Mouse (Mus musculus): ENCODE data around the gene Vps45.
A peak's percentile ranks its signal among the peaks of the same experiment; 100 is the strongest.
"Not testable (repeated sequence)": the region's sequence is repeated elsewhere in the genome, so short reads cannot be mapped to it uniquely, and the experiment has no call there.

Gene Vps45

GRCm38 (mm10) chr3:95972251-95972872, 85.9 kb downstream of the Vps45 start:
- DNase-seq (ENCODE audit: low spot score): no peak

- not testable (repeated sequence) for DNase-seq (ENCODE audit: low spot score)
These were observed 87.6 kb downstream of the Vps45 start for GRCm38 (mm10) chr3:95970661-95971060.

- DNase-seq (ENCODE audit: low spot score): no peak
These were observed 89.0 kb downstream of the Vps45 start for GRCm38 (mm10) chr3:95969277-95969676.

DNA sequence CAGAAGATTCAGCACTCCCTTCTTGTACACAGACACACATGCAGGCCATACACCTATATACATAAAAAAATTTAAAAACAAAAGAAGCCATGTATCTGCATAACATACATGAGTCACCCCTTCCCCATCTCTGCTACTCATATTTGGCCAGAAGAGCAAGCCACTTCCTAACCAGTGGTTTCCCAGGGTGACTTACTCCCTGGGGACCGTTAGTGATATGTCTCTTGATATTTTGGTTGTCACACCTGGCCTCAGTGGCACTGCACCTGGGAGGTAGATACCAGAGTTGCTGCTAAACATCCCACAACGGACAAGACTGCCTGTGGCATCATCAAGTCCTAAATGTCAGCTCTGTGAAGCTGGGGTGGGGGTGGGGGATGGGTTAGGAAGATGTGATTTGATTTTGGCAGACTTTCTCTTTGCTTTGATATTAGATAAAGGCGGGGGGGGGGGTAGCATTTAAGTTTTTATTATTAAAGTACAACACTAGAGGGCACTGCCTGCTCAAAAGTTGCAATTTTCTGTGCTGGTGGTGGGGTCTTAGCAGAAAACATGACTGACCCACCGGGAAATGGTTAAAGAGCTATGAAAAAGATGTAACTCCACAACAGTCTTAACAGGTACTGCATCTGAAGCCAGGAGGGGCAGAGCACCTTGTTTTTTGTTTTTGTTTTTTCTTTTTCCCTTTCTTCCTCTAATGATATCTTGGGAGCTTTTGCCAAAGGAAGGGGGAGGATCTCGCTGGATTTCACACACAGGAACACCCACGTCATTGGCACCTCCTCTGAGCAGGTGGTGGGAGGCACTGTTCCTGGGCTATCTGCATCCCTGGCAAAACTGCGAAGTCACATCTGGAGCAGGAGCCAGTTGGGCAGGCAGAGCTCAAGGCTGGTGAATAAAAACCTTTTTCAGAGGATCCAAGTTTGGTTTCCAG, 92.5 kb downstream of the Vps45 start:
- DNase-seq (ENCODE audit: low spot score): peak; percentile 39

DNA sequence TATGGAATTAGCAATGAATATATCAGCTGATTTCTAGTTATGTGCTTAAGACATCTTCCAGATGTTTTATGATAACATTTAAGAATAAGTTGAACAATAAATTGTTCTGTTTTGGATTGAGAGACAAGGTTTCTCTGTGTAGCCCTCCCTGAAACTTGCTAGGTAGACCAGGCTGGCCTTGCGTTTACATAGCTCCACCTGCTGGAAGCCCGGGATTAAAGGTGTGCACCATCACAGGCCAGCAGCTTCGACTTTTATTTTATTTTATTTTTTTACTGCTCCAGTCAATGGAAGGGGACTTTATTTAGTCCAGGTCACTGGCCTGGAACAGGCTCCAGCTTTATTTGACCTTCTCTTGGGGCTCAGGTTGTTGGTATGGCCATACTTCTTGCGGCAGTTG, 94.6 kb downstream of the Vps45 start:
- peak; percentile 45 for DNase-seq (ENCODE audit: low spot score)

DNA sequence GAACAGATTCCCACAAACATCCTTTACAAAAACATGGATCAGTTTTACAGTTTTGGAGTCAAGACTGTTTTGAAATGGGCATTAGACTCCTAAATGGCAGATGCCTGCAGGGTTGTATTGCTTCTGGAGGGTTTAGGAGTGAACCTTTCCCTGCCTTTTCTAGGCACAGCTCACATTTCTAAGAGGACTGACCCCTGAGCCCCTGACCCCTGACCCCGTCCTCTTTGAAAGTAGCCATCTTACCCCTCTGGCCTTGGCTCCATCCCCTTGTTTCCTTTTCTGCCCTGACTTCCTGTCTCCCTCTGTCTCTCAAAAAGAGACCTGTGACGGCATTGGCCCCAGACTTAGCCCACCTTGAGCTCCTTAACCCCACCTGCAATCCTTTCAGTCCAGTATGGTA, 95.0 kb downstream of the Vps45 start:
- DNase-seq (ENCODE audit: low spot score): no peak

DNA sequence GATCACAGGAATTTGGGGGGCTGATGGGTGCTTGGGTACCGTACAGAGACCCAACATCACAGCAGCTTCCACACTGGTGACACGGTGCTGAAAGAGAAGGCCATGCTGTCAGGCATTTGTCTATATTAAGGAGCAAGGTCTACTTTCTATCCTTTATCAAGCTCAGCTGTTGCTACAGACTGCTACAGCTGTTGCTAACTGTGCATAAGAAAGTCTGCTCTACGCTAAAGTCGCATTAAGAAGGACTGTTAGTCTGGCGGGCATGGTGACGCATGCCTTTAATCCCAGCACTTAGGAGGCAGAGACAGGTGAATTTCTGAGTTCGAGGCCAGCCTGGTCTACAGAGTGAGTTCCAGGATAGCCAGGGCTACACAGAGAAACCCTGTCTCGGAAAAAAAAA, 96.1 kb downstream of the Vps45 start:
- DNase-seq (ENCODE audit: low spot score): not testable (repeated sequence)

- no peak for DNase-seq (ENCODE audit: low spot score)
These were observed 98.5 kb downstream of the Vps45 start for GRCm38 (mm10) chr3:95959807-95960206.

DNA sequence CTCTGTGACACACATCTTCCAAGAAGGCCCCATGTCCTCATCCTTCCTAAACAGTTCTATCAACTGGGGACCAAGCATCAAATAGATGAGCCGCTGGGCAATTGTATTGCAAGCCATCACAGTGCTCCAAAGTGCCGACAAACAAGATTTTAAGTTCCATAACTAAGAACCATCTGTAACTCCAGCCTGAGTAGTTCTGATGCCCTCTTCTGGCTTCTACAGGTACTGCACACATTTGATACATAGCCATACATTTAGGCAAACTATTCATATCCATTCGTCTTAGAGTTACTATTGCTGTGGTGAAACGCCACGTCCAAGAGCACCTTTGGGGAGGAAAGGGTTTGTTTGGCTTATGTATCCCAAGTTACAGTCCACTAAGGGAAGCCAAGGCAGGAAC, 99.2 kb downstream of the Vps45 start:
- peak; percentile 25 for DNase-seq (ENCODE audit: low spot score)

DNA sequence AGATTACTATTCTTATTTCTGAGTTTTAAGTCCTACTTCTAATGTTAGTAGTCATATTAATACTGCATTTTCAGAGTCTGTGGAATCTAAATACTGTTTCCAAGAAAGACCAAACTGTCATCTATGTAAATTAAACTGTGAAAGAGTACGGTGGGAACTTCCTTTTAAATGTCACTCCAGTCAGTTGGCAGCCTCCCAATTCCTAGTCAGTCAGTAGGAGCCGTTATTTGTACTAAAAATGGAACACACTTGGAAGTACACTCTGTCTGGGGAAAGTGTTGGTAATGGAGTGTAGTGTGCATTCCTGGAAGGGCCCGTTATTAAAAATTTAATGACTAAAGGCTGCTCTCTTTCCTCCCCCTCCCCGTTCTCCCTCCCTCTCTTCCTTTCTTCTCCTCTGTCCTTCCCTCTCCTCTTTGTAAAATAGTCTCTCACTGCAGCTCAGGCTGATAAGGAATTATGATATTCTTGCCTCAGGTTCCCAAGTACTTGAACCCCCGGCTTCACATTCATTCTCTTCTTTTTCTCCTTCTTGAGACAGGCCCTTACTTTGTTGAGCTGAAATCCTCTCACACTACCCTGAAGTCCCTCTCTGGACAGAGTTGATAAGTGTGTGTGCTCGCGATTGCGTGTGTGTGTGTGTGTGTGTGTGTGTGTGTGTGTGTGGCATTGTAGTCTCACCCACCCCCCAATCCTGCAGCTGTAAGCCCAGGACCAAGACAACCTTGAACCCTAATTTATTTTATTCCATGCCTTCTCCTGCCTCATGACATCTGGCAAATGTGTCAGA, 100.7 kb downstream of the Vps45 start:
- DNase-seq (ENCODE audit: low spot score): no peak

- DNase-seq (ENCODE audit: low spot score): no peak
These were observed 102.9 kb downstream of the Vps45 start for GRCm38 (mm10) chr3:95955318-95955717.

- DNase-seq (ENCODE audit: low spot score): not testable (repeated sequence)
These were observed 103.6 kb downstream of the Vps45 start for GRCm38 (mm10) chr3:95954648-95955173.

DNA sequence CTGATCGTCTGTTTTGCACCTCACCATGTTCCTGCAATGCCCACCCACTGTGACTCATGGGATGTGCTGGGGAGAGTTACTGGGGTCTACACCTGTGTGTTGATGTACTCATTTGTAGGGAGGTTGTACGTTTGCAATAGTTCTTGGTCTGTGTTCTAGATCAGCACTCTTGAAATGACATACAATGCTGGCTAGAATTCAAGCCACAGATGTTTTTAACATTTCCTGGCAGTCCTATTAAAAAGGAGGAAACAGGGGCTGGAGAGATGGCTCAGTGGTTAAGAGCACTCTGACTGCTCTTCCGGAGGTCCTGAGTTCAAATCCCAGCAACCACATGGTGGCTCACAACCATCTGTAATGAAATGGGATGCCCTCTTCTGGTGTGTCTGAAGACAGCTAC, 104.7 kb downstream of the Vps45 start:
- DNase-seq (ENCODE audit: low spot score): no peak

DNA sequence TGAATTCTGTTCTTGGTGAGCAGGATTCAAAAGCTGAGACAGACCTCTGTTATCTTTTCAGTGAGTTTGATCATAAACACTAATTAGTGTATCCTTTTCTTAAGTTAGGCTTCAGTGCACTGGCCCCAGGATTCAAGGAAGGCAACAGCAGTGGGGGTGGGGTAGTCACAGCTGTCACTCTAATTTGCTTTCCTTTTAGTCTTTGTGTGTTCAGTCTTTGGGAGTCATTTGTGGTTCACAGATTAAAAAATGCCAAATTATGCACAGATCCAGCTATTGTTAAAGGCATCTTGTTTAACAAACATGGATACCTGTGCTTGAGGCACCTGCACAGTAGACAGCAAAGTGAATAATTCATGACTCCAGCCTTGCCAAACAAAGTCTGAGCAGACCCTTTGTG, 105.2 kb downstream of the Vps45 start:
- DNase-seq (ENCODE audit: low spot score): no peak

GRCm38 (mm10) chr3:95951566-95951965, 106.7 kb downstream of the Vps45 start:
- DNase-seq (ENCODE audit: low spot score): not testable (repeated sequence)

DNA sequence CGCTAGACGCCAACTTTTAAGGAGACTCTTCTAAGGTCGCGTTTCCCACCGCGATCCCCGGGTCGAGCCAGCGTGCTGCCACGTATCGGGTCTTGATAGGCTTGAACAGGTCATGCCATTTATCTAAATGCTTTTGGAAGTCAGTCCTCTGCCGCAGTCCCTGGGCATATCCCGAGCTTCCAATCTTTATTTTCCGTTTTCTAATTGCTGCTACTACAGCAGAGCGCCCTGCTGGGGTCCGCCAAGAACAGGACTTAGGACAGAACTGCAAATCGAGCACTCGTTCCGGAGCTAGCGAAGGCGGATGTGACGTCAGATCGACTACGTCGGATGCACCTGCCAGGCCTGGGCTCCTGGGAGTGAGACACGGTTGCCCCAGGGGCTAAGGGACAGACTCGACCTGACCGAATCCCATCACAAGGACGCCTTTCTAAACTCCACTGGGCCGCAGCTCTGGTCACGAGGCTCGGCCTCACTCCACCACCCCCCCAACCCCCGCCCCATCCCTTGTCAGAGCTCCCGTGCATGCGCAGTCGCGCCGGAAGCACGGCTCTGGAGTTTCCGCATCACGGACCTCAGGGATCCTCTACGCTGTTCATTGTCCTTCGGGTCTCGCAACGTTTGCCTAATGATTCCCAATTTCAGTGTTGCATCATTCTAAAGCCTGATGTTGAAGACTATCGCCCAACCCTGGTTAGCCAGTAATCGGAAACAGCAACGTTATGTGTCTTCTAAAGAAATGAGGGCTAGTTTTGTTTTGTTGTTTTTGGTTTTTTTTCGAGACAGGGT, 107.3 kb downstream of the Vps45 start:
- peak; percentile 88 for DNase-seq (ENCODE audit: low spot score)

Data from T-cell, adult 2 months (primary cell).